Mouse (Mus musculus): Measurements from ENCODE around the gene Paqr6. TPM values are rescaled to one million over a fixed set of nuclear protein-coding genes. Genes with fewer than 3 reads are reported as not detected.
A peak's percentile ranks its signal among the peaks of the same experiment; 100 is the strongest.

The Paqr6 gene
- polyA plus RNA-seq, 1 experiment from 2014 or later = 3.2 TPM

GRCm38 (mm10) chr3:88337367-88338020 is 26.9 kb upstream of the Paqr6 start:
- peak overlapping the region; percentile 87 for H3K4me3 ChIP-seq (ENCODE audit: low read length)
- H3K9me3 ChIP-seq (replicated peaks; ENCODE audit: control insufficient read depth, low read length) = no peaks in the 10 kb centered on the region
- peaks cover 23% of the 10 kb centered on the region for H3K4me1 ChIP-seq (ENCODE audit: control insufficient read depth, insufficient read depth, low read length)
- H3K27me3 ChIP-seq (ENCODE audit: control insufficient read depth, insufficient read depth, low read length) = no peaks in the 10 kb centered on the region
- peak overlapping the region; percentile 61 for H3K4me2 ChIP-seq (ENCODE audit: low read depth, low read length)
- peaks cover 9% of the 10 kb centered on the region for H3K36me3 ChIP-seq (ENCODE audit: control insufficient read depth, insufficient read depth)
- ATAC-seq (replicated peaks; ENCODE audit: extremely low read depth, insufficient read depth, low FRiP score) = no peak
- H3K9ac ChIP-seq (ENCODE audit: low read length) = peak overlapping the region; percentile 60
- H3K27ac ChIP-seq (ENCODE audit: low read length) = peak overlapping the region; percentile 96
- 45% methylated on average over 11 of the region's 11 CpGs for WGBS

GRCm38 (mm10) chr3:88338316-88338715 is 26.1 kb upstream of the Paqr6 start:
- Histone ChIP-seq H3K9me3 (replicated peaks; ENCODE audit: control insufficient read depth, low read length) (no peaks in the 10 kb centered on the region), H3K4me3 (ENCODE audit: low read length) (no peak overlapping the region), H3K4me1 (ENCODE audit: control insufficient read depth, insufficient read depth, low read length) (peaks cover 23% of the 10 kb centered on the region), H3K27ac (ENCODE audit: low read length) (no peak overlapping the region), H3K27me3 (ENCODE audit: control insufficient read depth, insufficient read depth, low read length) (no peaks in the 10 kb centered on the region), H3K36me3 (ENCODE audit: control insufficient read depth, insufficient read depth) (peaks cover 17% of the 10 kb centered on the region), H3K4me2 (ENCODE audit: low read depth, low read length) (no peak overlapping the region), H3K9ac (ENCODE audit: low read length) (no peak overlapping the region)
- WGBS = 84% methylated on average over 7 of the region's 7 CpGs
- ATAC-seq (replicated peaks; ENCODE audit: extremely low read depth, insufficient read depth, low FRiP score) = no peak

- Histone ChIP-seq H3K27me3 (ENCODE audit: control insufficient read depth, insufficient read depth, low read length) (no peaks in the 10 kb centered on the region), H3K4me1 (ENCODE audit: control insufficient read depth, insufficient read depth, low read length) (peaks cover 23% of the 10 kb centered on the region), H3K9me3 (replicated peaks; ENCODE audit: control insufficient read depth, low read length) (no peaks in the 10 kb centered on the region), H3K4me2 (ENCODE audit: low read depth, low read length) (no peak overlapping the region), H3K9ac (ENCODE audit: low read length) (peak overlapping the region; percentile 0; the same call in 1 of the 2 replicates), H3K27ac (ENCODE audit: low read length) (no peak overlapping the region), H3K4me3 (ENCODE audit: low read length) (no peak overlapping the region), H3K36me3 (ENCODE audit: control insufficient read depth, insufficient read depth) (peaks cover 24% of the 10 kb centered on the region)
- 55% methylated on average over 3 of the region's 3 CpGs for WGBS
- no peak for ATAC-seq (replicated peaks; ENCODE audit: extremely low read depth, insufficient read depth, low FRiP score)
Observed at GRCm38 (mm10) chr3:88339006-88339405, 25.4 kb upstream of the Paqr6 start.

GRCm38 (mm10) chr3:88350732-88351131 is 13.7 kb upstream of the Paqr6 start:
- H3K4me3 ChIP-seq (ENCODE audit: low read length) = no peak overlapping the region
- H3K4me1 ChIP-seq (ENCODE audit: control insufficient read depth, insufficient read depth, low read length) = no peaks in the 10 kb centered on the region
- no peaks in the 10 kb centered on the region for H3K9me3 ChIP-seq (replicated peaks; ENCODE audit: control insufficient read depth, low read length)
- H3K9ac ChIP-seq (ENCODE audit: low read length) = no peak overlapping the region
- H3K36me3 ChIP-seq (ENCODE audit: control insufficient read depth, insufficient read depth) = peaks cover 84% of the 10 kb centered on the region
- ATAC-seq (replicated peaks; ENCODE audit: extremely low read depth, insufficient read depth, low FRiP score) = no peak
- H3K27ac ChIP-seq (ENCODE audit: low read length) = no peak overlapping the region
- H3K27me3 ChIP-seq (ENCODE audit: control insufficient read depth, insufficient read depth, low read length) = no peaks in the 10 kb centered on the region
- H3K4me2 ChIP-seq (ENCODE audit: low read depth, low read length) = no peak overlapping the region
- WGBS = 70% methylated on average over 13 of the region's 13 CpGs

- no peak for ATAC-seq (replicated peaks; ENCODE audit: extremely low read depth, insufficient read depth, low FRiP score)
- H3K36me3 ChIP-seq (ENCODE audit: control insufficient read depth, insufficient read depth) = peaks cover 86% of the 10 kb centered on the region
- H3K27me3 ChIP-seq (ENCODE audit: control insufficient read depth, insufficient read depth, low read length) = no peaks in the 10 kb centered on the region
- no peak overlapping the region for H3K4me3 ChIP-seq (ENCODE audit: low read length)
- WGBS = 85% methylated on average over 9 of the region's 9 CpGs
- no peak overlapping the region for H3K4me2 ChIP-seq (ENCODE audit: low read depth, low read length)
- no peak overlapping the region for H3K9ac ChIP-seq (ENCODE audit: low read length)
- H3K27ac ChIP-seq (ENCODE audit: low read length) = no peak overlapping the region
- H3K4me1 ChIP-seq (ENCODE audit: control insufficient read depth, insufficient read depth, low read length) = no peaks in the 10 kb centered on the region
- no peaks in the 10 kb centered on the region for H3K9me3 ChIP-seq (replicated peaks; ENCODE audit: control insufficient read depth, low read length)
Observed at GRCm38 (mm10) chr3:88352907-88353306, 11.5 kb upstream of the Paqr6 start.

GRCm38 (mm10) chr3:88354396-88355165 is 9.8 kb upstream of the Paqr6 start:
- no peak for ATAC-seq (replicated peaks; ENCODE audit: extremely low read depth, insufficient read depth, low FRiP score)
- no peak overlapping the region for H3K9ac ChIP-seq (ENCODE audit: low read length)
- no peak overlapping the region for H3K4me3 ChIP-seq (ENCODE audit: low read length)
- H3K4me1 ChIP-seq (ENCODE audit: control insufficient read depth, insufficient read depth, low read length) = peaks cover 3% of the 10 kb centered on the region
- no peaks in the 10 kb centered on the region for H3K27me3 ChIP-seq (ENCODE audit: control insufficient read depth, insufficient read depth, low read length)
- no peak overlapping the region for H3K4me2 ChIP-seq (ENCODE audit: low read depth, low read length)
- WGBS = 91% methylated on average over 8 of the region's 8 CpGs
- H3K36me3 ChIP-seq (ENCODE audit: control insufficient read depth, insufficient read depth) = peaks cover 87% of the 10 kb centered on the region
- H3K9me3 ChIP-seq (replicated peaks; ENCODE audit: control insufficient read depth, low read length) = no peaks in the 10 kb centered on the region
- no peak overlapping the region for H3K27ac ChIP-seq (ENCODE audit: low read length)

GRCm38 (mm10) chr3:88359584-88359983 is 4.8 kb upstream of the Paqr6 start:
- H3K9ac ChIP-seq (ENCODE audit: low read length) = no peak overlapping the region
- peak overlapping the region; percentile 24 for H3K27ac ChIP-seq (ENCODE audit: low read length)

GRCm38 (mm10) chr3:88359989-88360388 is 4.4 kb upstream of the Paqr6 start:
- no peak overlapping the region for H3K4me3 ChIP-seq (ENCODE audit: low read length)
- H3K4me2 ChIP-seq (ENCODE audit: low read depth, low read length) = no peak overlapping the region
- H3K27ac ChIP-seq (ENCODE audit: low read length) = peak overlapping the region; percentile 24
- peaks cover 21% of the 10 kb centered on the region for H3K4me1 ChIP-seq (ENCODE audit: control insufficient read depth, insufficient read depth, low read length)
- WGBS = 59% methylated on average over 3 of the region's 3 CpGs
- ATAC-seq (replicated peaks; ENCODE audit: extremely low read depth, insufficient read depth, low FRiP score) = no peak
- H3K9ac ChIP-seq (ENCODE audit: low read length) = no peak overlapping the region
- peaks cover 59% of the 10 kb centered on the region for H3K36me3 ChIP-seq (ENCODE audit: control insufficient read depth, insufficient read depth)
- H3K27me3 ChIP-seq (ENCODE audit: control insufficient read depth, insufficient read depth, low read length) = peaks cover 3% of the 10 kb centered on the region; the same call in 1 of the 2 replicates
- no peaks in the 10 kb centered on the region for H3K9me3 ChIP-seq (replicated peaks; ENCODE audit: control insufficient read depth, low read length)

More at GRCm38 (mm10) chr3:88359584-88359983, 4.8 kb upstream of the Paqr6 start:
- Histone ChIP-seq H3K9me3 (replicated peaks; ENCODE audit: control insufficient read depth, low read length) (no peaks in the 10 kb centered on the region), H3K27me3 (ENCODE audit: control insufficient read depth, insufficient read depth, low read length) (no peaks in the 10 kb centered on the region), H3K4me3 (ENCODE audit: low read length) (no peak overlapping the region), H3K4me1 (ENCODE audit: control insufficient read depth, insufficient read depth, low read length) (peaks cover 17% of the 10 kb centered on the region), H3K4me2 (ENCODE audit: low read depth, low read length) (no peak overlapping the region), H3K36me3 (ENCODE audit: control insufficient read depth, insufficient read depth) (peaks cover 63% of the 10 kb centered on the region)
- WGBS = 50% methylated on average over 5 of the region's 5 CpGs
- no peak for ATAC-seq (replicated peaks; ENCODE audit: extremely low read depth, insufficient read depth, low FRiP score)

- Histone ChIP-seq H3K4me3 (ENCODE audit: low read length) (no peak overlapping the region), H3K36me3 (ENCODE audit: control insufficient read depth, insufficient read depth) (peaks cover 49% of the 10 kb centered on the region), H3K27me3 (ENCODE audit: control insufficient read depth, insufficient read depth, low read length) (peaks cover 11% of the 10 kb centered on the region), H3K9ac (ENCODE audit: low read length) (no peak overlapping the region), H3K4me2 (ENCODE audit: low read depth, low read length) (no peak overlapping the region), H3K9me3 (replicated peaks; ENCODE audit: control insufficient read depth, low read length) (no peaks in the 10 kb centered on the region), H3K4me1 (ENCODE audit: control insufficient read depth, insufficient read depth, low read length) (peaks cover 21% of the 10 kb centered on the region), H3K27ac (ENCODE audit: low read length) (no peak overlapping the region)
- WGBS = 66% methylated on average over 6 of the region's 6 CpGs
- no peak for ATAC-seq (replicated peaks; ENCODE audit: extremely low read depth, insufficient read depth, low FRiP score)
Observed at GRCm38 (mm10) chr3:88361096-88361495, 3.3 kb upstream of the Paqr6 start.

Measured in heart, embryonic 16.5 days (tissue).